Mouse (Mus musculus) neural tube, embryonic 11.5 days (tissue): ENCODE measurements around the gene Abcb11. TPM values are rescaled to one million over a fixed set of nuclear protein-coding genes. Genes with fewer than 3 reads are reported as not detected.

Source experiments
- ATAC-seq: fragments of 200-750 bp; cut with Nextera tagmentation; 2 replicates; pipeline ENCODE4 v1.8.0; 2017; ENCODE audit warnings: moderate number of reproducible peaks, mild to moderate bottlenecking, moderate TSS enrichment, moderate library complexity; ENCODE audit not compliant: insufficient read depth, low FRiP score, low TSS enrichment
- DNase-seq: peaks from one replicate; pipeline ENCODE4 v3.0.0-alpha.2; 2015; ENCODE audit warnings: low spot score
- H3K27ac ChIP-seq: fragments of 300-500 bp; sonication (generic); 2 replicates; pipeline ENCODE4 v1.5.1; 2014; ENCODE audit warnings: low read depth, mild to moderate bottlenecking, low read length
- H3K27me3 ChIP-seq: fragments of 300-500 bp; sonication (generic); 2 replicates; pipeline ENCODE4 v1.6.1; 2014; ENCODE audit warnings: mild to moderate bottlenecking, low read length, mixed read lengths; ENCODE audit not compliant: control insufficient read depth, insufficient read depth
- H3K36me3 ChIP-seq: fragments of 300-500 bp; sonication (generic); 2 replicates; pipeline ENCODE4 v1.6.1; 2014; ENCODE audit warnings: mild to moderate bottlenecking, low read length, moderate library complexity, mixed read lengths; ENCODE audit not compliant: control insufficient read depth, insufficient read depth
- H3K4me1 ChIP-seq: fragments of 300-500 bp; sonication (generic); 2 replicates; pipeline ENCODE4 v1.6.1; 2014; ENCODE audit warnings: low read length, mixed read lengths; ENCODE audit not compliant: control insufficient read depth, insufficient read depth
- H3K4me2 ChIP-seq: fragments of 300-500 bp; sonication (generic); 2 replicates; pipeline ENCODE4 v1.6.1; 2014; ENCODE audit warnings: low read depth, mild to moderate bottlenecking, moderate library complexity
- H3K4me3 ChIP-seq: fragments of 300-500 bp; sonication (generic); 2 replicates; pipeline ENCODE4 v1.5.1; 2014; ENCODE audit warnings: low read depth, low read length
- H3K9ac ChIP-seq: fragments of 300-500 bp; sonication (generic); 2 replicates; pipeline ENCODE4 v1.6.1; 2014; ENCODE audit warnings: mild to moderate bottlenecking, low read length
- H3K9me3 ChIP-seq: fragments of 300-500 bp; sonication (generic); 2 replicates; pipeline ENCODE4 v1.6.1; 2016; ENCODE audit warnings: low read length; ENCODE audit not compliant: control insufficient read depth
- WGBS: fragments of 180-500 bp; shearing (Covaris S2); extraction: QIAGEN DNeasy Blood & Tissue Kit; methylation state at CpG from one replicate; pipeline ENCODE4 v1.1.7; 2014; 5-methylcytosine and 5-hydroxymethylcytosine counted together
- polyA plus RNA-seq: library from polyadenylated mRNA; unstranded; fragments of >200 nt; fragmentation: Nextera tagmentation; extraction: Ambion mirVana; gene quantifications from 2 replicates; pipeline ENCODE4 v1.2.1, GENCODE M21; 2014

The Abcb11 gene
- 0.04 TPM in 1 of 2 replicates, not detected in the other for polyA plus RNA-seq

- no peak within 1 kb of the TSS for H3K4me2 ChIP-seq
- no peaks in the 10 kb centered on the region for H3K27me3 ChIP-seq
- H3K9ac ChIP-seq, result no peak within 1 kb of the TSS
- H3K9me3 ChIP-seq, result no peaks in the 10 kb centered on the region
- H3K4me1 ChIP-seq, result no peaks in the 10 kb centered on the region
- DNase-seq (no peak), ATAC-seq (no peak)
- H3K27ac ChIP-seq, result no peak within 1 kb of the TSS
- no peaks in the 10 kb centered on the region for H3K36me3 ChIP-seq
- H3K4me3 ChIP-seq, result no peak within 1 kb of the TSS
- WGBS, result 90% methylated on average over 9 of the region's 9 CpGs
Measured at GRCm38 (mm10) chr2:69342496-69343221, at the start of gene Abcb11. Gene Abcb11, minus strand, starts transcription at chr2:69342616.

GRCm38 (mm10) chr2:69386118-69386871 is 43.9 kb upstream of the Abcb11 start:
- WGBS, result 80% methylated on average over 3 of the region's 3 CpGs
- H3K27me3 ChIP-seq, result no peaks in the 10 kb centered on the region
- ATAC-seq (no peak), DNase-seq (no peak)
- H3K4me3 ChIP-seq, result no peak overlapping the region
- H3K9ac ChIP-seq, result no peak overlapping the region
- no peaks in the 10 kb centered on the region for H3K9me3 ChIP-seq
- no peak overlapping the region for H3K27ac ChIP-seq
- no peaks in the 10 kb centered on the region for H3K36me3 ChIP-seq
- no peak overlapping the region for H3K4me2 ChIP-seq
- H3K4me1 ChIP-seq, result no peaks in the 10 kb centered on the region

GRCm38 (mm10) chr2:69382838-69383237 is 40.4 kb upstream of the Abcb11 start:
- no peaks in the 10 kb centered on the region for H3K4me1 ChIP-seq
- H3K27ac ChIP-seq, result no peak overlapping the region
- 87% methylated on average over 5 of the region's 5 CpGs for WGBS
- DNase-seq (no peak), ATAC-seq (no peak)
- H3K4me2 ChIP-seq, result no peak overlapping the region
- H3K36me3 ChIP-seq, result no peaks in the 10 kb centered on the region
- no peaks in the 10 kb centered on the region for H3K27me3 ChIP-seq
- no peak overlapping the region for H3K9ac ChIP-seq
- no peak overlapping the region for H3K4me3 ChIP-seq
- no peaks in the 10 kb centered on the region for H3K9me3 ChIP-seq

- Histone ChIP-seq H3K9me3 (no peaks in the 10 kb centered on the region), H3K4me1 (no peaks in the 10 kb centered on the region), H3K9ac (no peak overlapping the region), H3K4me3 (no peak overlapping the region), H3K27ac (no peak overlapping the region), H3K27me3 (no peaks in the 10 kb centered on the region), H3K4me2 (no peak overlapping the region), H3K36me3 (no peaks in the 10 kb centered on the region)
- ATAC-seq (no peak), DNase-seq (peak; percentile 14)
- WGBS, result 48% methylated on average over 8 of the region's 8 CpGs
Measured at GRCm38 (mm10) chr2:69381740-69382139, 39.3 kb upstream of the Abcb11 start.

GRCm38 (mm10) chr2:69380281-69380680 is 37.9 kb upstream of the Abcb11 start, which contains the start of gene Dhrs9:
Gene Dhrs9, plus strand, starts transcription at chr2:69380445.
- no peak for DNase-seq
- H3K9ac ChIP-seq, result no peak within 1 kb of the TSS
- no peaks in the 10 kb centered on the region for H3K36me3 ChIP-seq
- H3K9me3 ChIP-seq, result no peaks in the 10 kb centered on the region
- H3K4me3 ChIP-seq, result no peak within 1 kb of the TSS
- H3K27ac ChIP-seq, result no peak within 1 kb of the TSS
- H3K4me1 ChIP-seq, result no peaks in the 10 kb centered on the region
- WGBS, result 80% methylated on average over 13 of the region's 13 CpGs
- no peaks in the 10 kb centered on the region for H3K27me3 ChIP-seq
- no peak for ATAC-seq
- H3K4me2 ChIP-seq, result no peak within 1 kb of the TSS

- ATAC-seq (no peak), DNase-seq (no peak)
- H3K4me1 ChIP-seq, result no peaks in the 10 kb centered on the region
- no peaks in the 10 kb centered on the region for H3K27me3 ChIP-seq
- no peak overlapping the region for H3K9ac ChIP-seq
- no peak overlapping the region for H3K4me3 ChIP-seq
- no peak overlapping the region for H3K4me2 ChIP-seq
- H3K27ac ChIP-seq, result no peak overlapping the region
- H3K36me3 ChIP-seq, result no peaks in the 10 kb centered on the region
- H3K9me3 ChIP-seq, result no peaks in the 10 kb centered on the region
- 75% methylated on average over 1 of the region's 1 CpGs for WGBS
Measured at GRCm38 (mm10) chr2:69379801-69380200, 37.4 kb upstream of the Abcb11 start.

- WGBS, result 90% methylated on average over 2 of the region's 2 CpGs
Measured at GRCm38 (mm10) chr2:69376780-69377179, 34.4 kb upstream of the Abcb11 start.

GRCm38 (mm10) chr2:69365275-69365674 is 22.9 kb upstream of the Abcb11 start:
- Histone ChIP-seq H3K4me1 (no peaks in the 10 kb centered on the region), H3K9me3 (no peaks in the 10 kb centered on the region), H3K9ac (no peak overlapping the region), H3K4me2 (no peak overlapping the region), H3K27me3 (no peaks in the 10 kb centered on the region), H3K36me3 (no peaks in the 10 kb centered on the region), H3K27ac (no peak overlapping the region), H3K4me3 (no peak overlapping the region)
- no peak for ATAC-seq
- 86% methylated on average over 1 of the region's 1 CpGs for WGBS
- DNase-seq, result no peak

More at GRCm38 (mm10) chr2:69376780-69377179, 34.4 kb upstream of the Abcb11 start:
- no peaks in the 10 kb centered on the region for H3K27me3 ChIP-seq
- DNase-seq (no peak), ATAC-seq (no peak)
- H3K4me2 ChIP-seq, result no peak overlapping the region
- no peak overlapping the region for H3K9ac ChIP-seq
- H3K27ac ChIP-seq, result no peak overlapping the region
- no peaks in the 10 kb centered on the region for H3K36me3 ChIP-seq
- H3K4me3 ChIP-seq, result no peak overlapping the region
- no peaks in the 10 kb centered on the region for H3K4me1 ChIP-seq
- no peaks in the 10 kb centered on the region for H3K9me3 ChIP-seq

GRCm38 (mm10) chr2:69364831-69365230 is 22.4 kb upstream of the Abcb11 start:
- no peak overlapping the region for H3K4me2 ChIP-seq
- no peaks in the 10 kb centered on the region for H3K4me1 ChIP-seq
- 85% methylated on average over 2 of the region's 2 CpGs for WGBS
- no peaks in the 10 kb centered on the region for H3K36me3 ChIP-seq
- DNase-seq (no peak), ATAC-seq (no peak)
- H3K27me3 ChIP-seq, result no peaks in the 10 kb centered on the region
- no peak overlapping the region for H3K4me3 ChIP-seq
- H3K9me3 ChIP-seq, result no peaks in the 10 kb centered on the region
- no peak overlapping the region for H3K9ac ChIP-seq
- no peak overlapping the region for H3K27ac ChIP-seq
